Mouse (Mus musculus) embryo, embryonic 10.5 days (tissue): ENCODE results near the gene 1700102P08Rik.
A peak's percentile ranks its signal among the peaks of the same experiment; 100 is the strongest.

Experiments
- DNase-seq: peaks from one replicate; pipeline ENCODE4 v3.0.0-alpha.2; 2015; ENCODE audit warnings: low spot score

The 1700102P08Rik gene

GRCm38 (mm10) chr9:108411381-108411942 lies 18.9 kb downstream of the 1700102P08Rik start:
- no peak for DNase-seq

- DNase-seq, result peak; percentile 53
Observed at GRCm38 (mm10) chr9:108412221-108412620, 19.6 kb downstream of the 1700102P08Rik start.

GRCm38 (mm10) chr9:108428384-108428783 lies 35.8 kb downstream of the 1700102P08Rik start, which contains the start of gene Ccdc36:
Ccdc36 (minus strand) TSS chr9:108428484.
- no peak for DNase-seq

GRCm38 (mm10) chr9:108431431-108432067 lies 38.9 kb downstream of the 1700102P08Rik start:
- peak; percentile 68 for DNase-seq

- no peak for DNase-seq
Observed at GRCm38 (mm10) chr9:108436182-108436581, 43.6 kb downstream of the 1700102P08Rik start, which contains the start of gene BC048562. BC048562 (plus strand) TSS chr9:108436482.

GRCm38 (mm10) chr9:108439176-108439575 lies 46.6 kb downstream of the 1700102P08Rik start:
- DNase-seq, result no peak

GRCm38 (mm10) chr9:108440485-108440884 lies 47.9 kb downstream of the 1700102P08Rik start:
- no peak for DNase-seq

GRCm38 (mm10) chr9:108441236-108441919 lies 48.8 kb downstream of the 1700102P08Rik start:
- DNase-seq, result no peak

GRCm38 (mm10) chr9:108445125-108445524 lies 52.5 kb downstream of the 1700102P08Rik start:
- no peak for DNase-seq

- DNase-seq, result peak; percentile 87
Observed at GRCm38 (mm10) chr9:108449860-108450259, 57.3 kb downstream of the 1700102P08Rik start.

GRCm38 (mm10) chr9:108450292-108451169 lies 57.9 kb downstream of the 1700102P08Rik start:
- DNase-seq, result peak; percentile 63

GRCm38 (mm10) chr9:108451170-108451493 lies 58.5 kb downstream of the 1700102P08Rik start:
- DNase-seq, result no peak

- DNase-seq, result peak; percentile 30
Observed at GRCm38 (mm10) chr9:108451519-108452160, 59.0 kb downstream of the 1700102P08Rik start.

GRCm38 (mm10) chr9:108452291-108452906 lies 59.8 kb downstream of the 1700102P08Rik start:
- DNase-seq, result peak; percentile 97

- DNase-seq, result no peak
Observed at GRCm38 (mm10) chr9:108452911-108453310, 60.3 kb downstream of the 1700102P08Rik start.

- no peak for DNase-seq
Observed at GRCm38 (mm10) chr9:108453458-108453857, 60.9 kb downstream of the 1700102P08Rik start.

- no peak for DNase-seq
Observed at GRCm38 (mm10) chr9:108454429-108454828, 61.8 kb downstream of the 1700102P08Rik start.

GRCm38 (mm10) chr9:108455747-108456571 lies 63.4 kb downstream of the 1700102P08Rik start:
- DNase-seq, result no peak

GRCm38 (mm10) chr9:108456953-108457352 lies 64.3 kb downstream of the 1700102P08Rik start:
- no peak for DNase-seq

- DNase-seq, result no peak
Observed at GRCm38 (mm10) chr9:108459939-108460318, 67.3 kb downstream of the 1700102P08Rik start.
